Mouse (Mus musculus) embryonic facial prominence, embryonic 12.5 days (tissue): ENCODE measurements at regions not wholly inside any gene's neighbourhood (a gene's known extent, or its start where the extent isn't known, plus 50 kb on each side); places are given as distances from the start of the nearest gene placed in this dataset.

Experiments used
- ATAC-seq: fragments of 200-750 bp; cut with Nextera tagmentation; 2 replicates; pipeline ENCODE4 v1.8.0; 2017; ENCODE audit not compliant: insufficient number of reproducible peaks, insufficient read depth, low FRiP score, low TSS enrichment
- H3K27ac ChIP-seq: fragments of 300-500 bp; sonication (generic); 2 replicates; pipeline ENCODE4 v1.5.1; 2016; ENCODE audit warnings: mild to moderate bottlenecking
- H3K27me3 ChIP-seq: fragments of 300-500 bp; sonication (generic); 2 replicates; pipeline ENCODE4 v1.6.1; 2016; ENCODE audit warnings: mild to moderate bottlenecking, moderate library complexity
- H3K36me3 ChIP-seq: fragments of 300-500 bp; sonication (generic); 2 replicates; pipeline ENCODE4 v1.6.1; 2016; ENCODE audit warnings: mild to moderate bottlenecking
- H3K4me1 ChIP-seq: fragments of 300-500 bp; sonication (generic); 2 replicates; pipeline ENCODE4 v1.6.1; 2016
- H3K4me2 ChIP-seq: fragments of 300-500 bp; sonication (generic); replicated peaks from 2 replicates; pipeline ENCODE4 v1.6.1; 2016; ENCODE audit warnings: mild to moderate bottlenecking, moderate library complexity
- H3K4me3 ChIP-seq: fragments of 300-500 bp; sonication (generic); 2 replicates; pipeline ENCODE4 v1.5.1; 2016; ENCODE audit warnings: mild to moderate bottlenecking
- H3K9ac ChIP-seq: fragments of 300-500 bp; sonication (generic); 2 replicates; pipeline ENCODE4 v1.6.1; 2016; ENCODE audit warnings: mild to moderate bottlenecking, moderate library complexity
- H3K9me3 ChIP-seq: fragments of 300-500 bp; sonication (generic); 2 replicates; pipeline ENCODE4 v1.6.1; 2016; ENCODE audit warnings: mild to moderate bottlenecking, moderate library complexity
- WGBS: fragments of 180-500 bp; shearing (Covaris S2); methylation state at CpG from one replicate; pipeline ENCODE4 v1.1.7; 2016; 5-methylcytosine and 5-hydroxymethylcytosine counted together

- H3K36me3 ChIP-seq: no peaks in the 10 kb centered on the region
- H3K4me2 ChIP-seq: no peak overlapping the region
- WGBS: 69% methylated on average over 1 of the region's 1 CpGs
- H3K9me3 ChIP-seq: no peaks in the 10 kb centered on the region
- H3K4me1 ChIP-seq: no peaks in the 10 kb centered on the region
- no peak overlapping the region for H3K27ac ChIP-seq
- no peak overlapping the region for H3K9ac ChIP-seq
- no peaks in the 10 kb centered on the region for H3K27me3 ChIP-seq
- H3K4me3 ChIP-seq: no peak overlapping the region
- no peak for ATAC-seq
These were observed 136.5 kb upstream of the Dap start for GRCm38 (mm10) chr15:31087607-31088006.

DNA sequence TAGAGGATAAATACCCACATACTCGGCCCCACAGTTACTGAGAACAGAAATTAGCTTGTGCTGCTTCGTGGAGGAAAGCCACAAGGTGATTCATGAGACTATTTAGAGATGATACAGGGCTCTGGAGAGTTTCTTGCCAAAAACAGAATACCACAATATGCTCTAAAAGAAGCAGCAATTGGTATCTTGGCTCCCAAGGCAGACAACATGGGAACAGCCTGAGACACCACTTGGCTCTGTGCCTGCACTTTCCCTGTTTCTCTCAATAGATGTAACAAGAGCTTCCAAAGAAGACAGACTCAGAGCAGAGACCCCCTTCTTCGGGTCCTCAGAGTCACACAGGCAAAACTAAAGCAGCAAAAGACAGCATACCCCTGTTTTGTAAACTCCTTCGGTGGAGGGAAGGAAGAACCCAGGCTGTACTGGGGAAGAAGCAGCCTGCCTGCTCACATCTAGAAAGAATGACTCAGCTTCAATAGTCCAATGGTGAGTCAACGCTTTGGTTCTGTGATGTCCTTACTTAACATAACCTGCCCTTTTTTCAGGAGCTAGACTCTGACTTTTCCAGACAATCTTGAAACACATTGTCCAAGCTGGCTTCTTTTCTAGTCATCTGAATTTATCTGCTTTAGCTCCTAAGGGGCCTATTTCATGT, 132.1 kb upstream of the Dap start:
- Histone ChIP-seq H3K27me3 (no peaks in the 10 kb centered on the region), H3K4me3 (no peak overlapping the region), H3K4me1 (no peaks in the 10 kb centered on the region), H3K4me2 (no peak overlapping the region), H3K9me3 (no peaks in the 10 kb centered on the region), H3K36me3 (no peaks in the 10 kb centered on the region), H3K27ac (no peak overlapping the region), H3K9ac (no peak overlapping the region)
- no peak for ATAC-seq
- 77% methylated on average over 5 of the region's 5 CpGs for WGBS

DNA sequence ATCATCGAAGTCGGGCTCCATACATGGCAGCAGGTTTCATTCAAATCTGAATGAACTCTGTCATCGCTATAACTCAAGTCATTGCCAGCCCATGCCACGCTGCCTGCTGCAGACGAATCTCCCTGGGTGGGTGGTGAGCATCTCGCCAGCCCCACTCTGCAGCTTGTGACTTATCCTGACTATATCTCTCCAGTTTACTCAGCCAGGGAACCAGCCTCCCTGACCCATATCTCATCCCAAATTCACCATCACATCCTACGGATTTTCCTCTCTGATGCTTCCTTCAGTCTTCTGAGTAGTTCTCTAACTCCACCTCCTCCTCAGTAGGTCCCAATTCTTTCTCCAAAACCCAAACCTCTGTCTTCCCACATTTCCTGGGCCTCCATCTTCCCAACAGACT, 127.9 kb upstream of the Dap start:
- Histone ChIP-seq H3K27ac (no peak overlapping the region), H3K9me3 (no peaks in the 10 kb centered on the region), H3K9ac (no peak overlapping the region), H3K4me3 (no peak overlapping the region), H3K4me2 (no peak overlapping the region), H3K36me3 (no peaks in the 10 kb centered on the region), H3K27me3 (no peaks in the 10 kb centered on the region), H3K4me1 (no peaks in the 10 kb centered on the region)
- WGBS: 94% methylated on average over 7 of the region's 7 CpGs
- no peak for ATAC-seq

DNA sequence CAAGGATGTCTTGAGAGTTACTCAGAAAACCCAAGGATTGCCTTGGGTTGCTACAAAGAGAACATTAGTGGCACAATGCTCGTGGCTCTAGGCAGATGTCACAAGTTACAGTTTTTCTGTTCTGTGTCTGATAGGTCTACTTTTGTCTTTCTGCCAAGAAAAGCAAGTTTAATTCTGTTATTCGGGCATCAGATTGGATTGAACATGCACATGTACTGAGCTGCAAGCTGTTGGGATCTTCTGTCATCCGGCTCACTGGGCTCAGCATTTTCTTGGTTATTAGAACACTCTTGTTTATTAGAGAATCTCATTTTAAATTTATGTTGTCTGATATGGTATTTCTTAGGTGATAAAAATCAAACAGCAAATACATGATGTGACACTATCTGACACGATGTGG, 126.8 kb upstream of the Dap start:
- no peak overlapping the region for H3K4me3 ChIP-seq
- no peaks in the 10 kb centered on the region for H3K27me3 ChIP-seq
- H3K36me3 ChIP-seq: no peaks in the 10 kb centered on the region
- no peak overlapping the region for H3K27ac ChIP-seq
- no peak overlapping the region for H3K4me2 ChIP-seq
- no peaks in the 10 kb centered on the region for H3K9me3 ChIP-seq
- H3K9ac ChIP-seq: no peak overlapping the region
- 74% methylated on average over 4 of the region's 4 CpGs for WGBS
- no peak for ATAC-seq
- H3K4me1 ChIP-seq: no peaks in the 10 kb centered on the region

DNA sequence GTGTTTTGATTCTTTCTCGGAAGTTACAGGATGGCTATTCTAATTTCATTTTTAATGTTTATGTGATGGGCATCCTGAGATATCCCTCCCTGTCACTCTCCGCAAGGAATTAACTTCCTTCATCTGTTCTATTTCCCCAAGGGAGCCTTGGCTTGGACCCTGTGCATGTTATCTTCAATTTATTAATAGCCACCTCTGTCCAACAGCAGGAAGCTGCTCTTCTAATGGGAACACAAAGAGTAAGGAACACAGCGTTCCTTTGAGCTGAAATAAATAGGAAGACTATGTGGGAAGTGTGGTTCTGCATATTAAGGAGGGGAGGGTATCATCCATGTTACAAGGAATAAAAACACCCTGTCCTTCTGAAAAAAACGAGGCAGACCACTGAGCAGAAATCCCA, 119.4 kb upstream of the Dap start:
- no peak overlapping the region for H3K9ac ChIP-seq
- H3K4me2 ChIP-seq: no peak overlapping the region
- WGBS: 89% methylated on average over 4 of the region's 4 CpGs
- ATAC-seq: no peak
- H3K27ac ChIP-seq: no peak overlapping the region
- H3K4me3 ChIP-seq: no peak overlapping the region
- H3K9me3 ChIP-seq: no peaks in the 10 kb centered on the region
- no peaks in the 10 kb centered on the region for H3K27me3 ChIP-seq
- no peaks in the 10 kb centered on the region for H3K36me3 ChIP-seq
- H3K4me1 ChIP-seq: no peaks in the 10 kb centered on the region

DNA sequence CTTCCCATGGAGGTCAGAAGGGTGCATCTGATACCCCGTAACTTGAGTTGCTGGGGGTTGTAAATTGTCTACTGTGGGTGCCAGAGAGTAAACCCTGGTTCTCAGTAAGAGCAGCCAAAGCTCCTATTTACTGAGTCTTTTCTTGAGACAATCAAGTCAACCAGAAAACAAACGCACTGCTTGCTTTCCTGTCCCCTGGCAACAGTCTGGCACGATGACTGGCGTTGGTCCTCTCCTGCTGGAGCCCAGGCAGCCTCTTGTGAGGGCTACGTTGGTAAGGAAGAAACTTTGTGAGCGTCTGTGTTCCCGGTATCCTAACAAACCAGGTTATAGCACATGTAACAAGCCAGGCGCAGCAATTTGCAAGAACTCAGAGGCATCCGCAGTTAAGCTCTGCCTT, 117.2 kb upstream of the Dap start:
- no peak overlapping the region for H3K4me2 ChIP-seq

GRCm38 (mm10) chr15:31113216-31113615, 110.9 kb upstream of the Dap start:
- WGBS: 87% methylated on average over 1 of the region's 1 CpGs
- no peak overlapping the region for H3K4me2 ChIP-seq
- H3K36me3 ChIP-seq: no peaks in the 10 kb centered on the region
- no peak overlapping the region for H3K9ac ChIP-seq
- no peaks in the 10 kb centered on the region for H3K9me3 ChIP-seq
- no peak for ATAC-seq
- H3K4me1 ChIP-seq: no peaks in the 10 kb centered on the region
- H3K27me3 ChIP-seq: no peaks in the 10 kb centered on the region
- no peak overlapping the region for H3K27ac ChIP-seq
- H3K4me3 ChIP-seq: no peak overlapping the region

More for the DNA sequence above, 117.2 kb upstream of the Dap start:
- Histone ChIP-seq H3K27me3 (no peaks in the 10 kb centered on the region), H3K4me3 (no peak overlapping the region), H3K4me1 (no peaks in the 10 kb centered on the region), H3K27ac (no peak overlapping the region), H3K36me3 (no peaks in the 10 kb centered on the region), H3K9me3 (no peaks in the 10 kb centered on the region), H3K9ac (no peak overlapping the region)
- WGBS: 85% methylated on average over 9 of the region's 9 CpGs
- ATAC-seq: no peak

DNA sequence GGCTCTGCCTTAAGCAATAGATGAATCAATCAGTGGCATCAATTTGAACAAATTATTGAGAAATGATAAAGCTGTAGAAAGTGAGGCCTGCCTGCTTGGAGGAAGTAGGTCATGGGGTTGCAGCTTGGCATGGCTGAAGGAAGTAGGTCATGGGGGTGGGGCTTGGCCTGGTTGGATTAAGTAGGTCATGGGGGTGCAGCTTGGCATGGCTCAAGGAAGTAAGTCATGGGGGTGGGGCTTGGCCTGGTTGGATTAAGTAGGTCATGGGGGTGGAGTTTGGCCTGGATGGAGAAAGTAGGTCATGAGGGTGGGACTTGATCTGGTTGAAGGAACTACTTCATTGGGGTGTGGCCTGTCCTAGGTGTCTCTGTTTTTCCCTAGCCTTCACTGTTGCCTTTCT, 106.8 kb upstream of the Dap start:
- no peak overlapping the region for H3K27ac ChIP-seq
- H3K9ac ChIP-seq: no peak overlapping the region
- no peaks in the 10 kb centered on the region for H3K36me3 ChIP-seq
- H3K4me2 ChIP-seq: no peak overlapping the region
- ATAC-seq: no peak
- no peaks in the 10 kb centered on the region for H3K9me3 ChIP-seq
- H3K4me1 ChIP-seq: no peaks in the 10 kb centered on the region
- H3K4me3 ChIP-seq: no peak overlapping the region
- H3K27me3 ChIP-seq: no peaks in the 10 kb centered on the region

DNA sequence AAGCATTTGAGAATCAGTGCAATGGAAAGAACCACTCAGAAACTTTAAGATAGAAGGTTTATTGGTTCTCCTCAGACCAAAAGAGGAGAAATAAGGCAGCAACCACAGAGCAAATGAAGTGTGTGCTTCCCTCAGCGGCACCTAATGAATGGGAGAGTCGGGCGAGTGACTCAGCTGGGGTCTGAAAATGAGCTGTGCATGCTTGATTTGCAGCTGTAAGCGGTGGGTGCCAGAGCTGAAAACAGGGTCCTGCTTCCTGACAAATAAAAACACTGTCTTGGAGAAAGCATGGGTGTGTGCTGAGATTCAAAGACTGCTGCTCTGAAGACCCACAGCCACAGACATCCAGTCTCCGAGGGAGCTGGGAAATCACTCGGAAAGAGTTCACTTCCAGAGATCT, 104.0 kb upstream of the Dap start:
- Histone ChIP-seq H3K4me2 (no peak overlapping the region), H3K4me3 (no peak overlapping the region), H3K27me3 (no peaks in the 10 kb centered on the region), H3K9me3 (no peaks in the 10 kb centered on the region), H3K9ac (no peak overlapping the region), H3K36me3 (no peaks in the 10 kb centered on the region), H3K27ac (no peak overlapping the region), H3K4me1 (no peaks in the 10 kb centered on the region)
- ATAC-seq: no peak
- WGBS: 68% methylated on average over 6 of the region's 6 CpGs

DNA sequence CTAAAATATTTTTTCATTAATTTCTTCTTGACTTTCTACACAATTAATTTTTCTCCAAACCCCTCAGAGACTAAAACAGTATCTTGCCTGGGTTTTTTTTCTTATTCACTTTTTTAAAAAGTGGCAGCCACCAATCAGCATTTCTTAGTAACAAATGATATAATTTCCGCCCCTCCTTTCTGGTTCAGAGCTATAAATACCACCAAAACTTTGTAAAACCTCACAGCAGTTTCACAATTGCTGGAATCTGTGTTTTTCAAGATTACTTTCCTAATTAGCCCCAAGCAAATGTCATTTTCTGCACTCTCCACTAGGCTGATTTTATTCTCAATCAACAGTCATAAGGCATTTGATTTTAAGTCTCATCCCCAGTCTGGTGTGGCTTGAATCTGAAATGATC, 98.3 kb upstream of the Dap start:
- H3K4me2 ChIP-seq: no peak overlapping the region
- H3K4me1 ChIP-seq: no peaks in the 10 kb centered on the region
- H3K9ac ChIP-seq: no peak overlapping the region
- H3K4me3 ChIP-seq: no peak overlapping the region
- ATAC-seq: no peak
- WGBS: 84% methylated on average over 1 of the region's 1 CpGs
- H3K27ac ChIP-seq: no peak overlapping the region
- H3K36me3 ChIP-seq: no peaks in the 10 kb centered on the region
- no peaks in the 10 kb centered on the region for H3K27me3 ChIP-seq
- no peaks in the 10 kb centered on the region for H3K9me3 ChIP-seq

- no peaks in the 10 kb centered on the region for H3K4me1 ChIP-seq
- H3K27me3 ChIP-seq: no peaks in the 10 kb centered on the region
- H3K9me3 ChIP-seq: no peaks in the 10 kb centered on the region
- no peak overlapping the region for H3K27ac ChIP-seq
- 49% methylated on average over 3 of the region's 3 CpGs for WGBS
- H3K4me2 ChIP-seq: no peak overlapping the region
- ATAC-seq: no peak
- no peak overlapping the region for H3K4me3 ChIP-seq
- no peak overlapping the region for H3K9ac ChIP-seq
- H3K36me3 ChIP-seq: no peaks in the 10 kb centered on the region
These were observed 97.1 kb upstream of the Dap start for GRCm38 (mm10) chr15:31126999-31127398.

GRCm38 (mm10) chr15:31134891-31135290, 89.2 kb upstream of the Dap start:
- no peak overlapping the region for H3K4me3 ChIP-seq
- ATAC-seq: no peak
- H3K4me1 ChIP-seq: no peaks in the 10 kb centered on the region
- 65% methylated on average over 7 of the region's 7 CpGs for WGBS
- no peak overlapping the region for H3K9ac ChIP-seq
- H3K27ac ChIP-seq: no peak overlapping the region
- no peaks in the 10 kb centered on the region for H3K36me3 ChIP-seq
- no peaks in the 10 kb centered on the region for H3K27me3 ChIP-seq
- no peak overlapping the region for H3K4me2 ChIP-seq
- no peaks in the 10 kb centered on the region for H3K9me3 ChIP-seq

DNA sequence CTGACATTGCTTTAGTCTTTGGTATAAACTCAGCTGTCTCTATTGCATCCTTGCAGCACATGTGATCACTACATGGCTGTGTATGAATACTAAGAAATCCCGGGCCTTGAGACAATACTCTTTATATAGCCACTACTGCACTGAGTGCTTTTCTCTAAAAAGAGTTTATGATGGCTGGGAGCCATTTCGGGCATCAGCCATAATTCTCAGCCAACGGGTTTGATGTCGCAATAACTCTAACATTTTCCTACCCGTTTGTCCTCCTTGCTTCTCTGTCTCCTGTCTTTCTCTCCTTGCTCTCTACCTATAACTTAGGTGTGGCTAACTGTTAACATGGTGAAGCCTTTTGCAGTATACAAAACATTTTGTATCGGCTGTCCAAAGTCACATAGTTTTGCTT, 85.5 kb upstream of the Dap start:
- WGBS: 92% methylated on average over 6 of the region's 6 CpGs

More for the DNA sequence above, 85.5 kb upstream of the Dap start:
- H3K9me3 ChIP-seq: no peaks in the 10 kb centered on the region
- H3K4me2 ChIP-seq: no peak overlapping the region
- H3K36me3 ChIP-seq: no peaks in the 10 kb centered on the region
- no peaks in the 10 kb centered on the region for H3K4me1 ChIP-seq
- no peak overlapping the region for H3K9ac ChIP-seq
- no peak for ATAC-seq
- H3K27me3 ChIP-seq: no peaks in the 10 kb centered on the region
- H3K27ac ChIP-seq: no peak overlapping the region
- no peak overlapping the region for H3K4me3 ChIP-seq
